Mouse (Mus musculus) heart, adult 2 months (tissue): ENCODE results near the gene Tcl1b1. TPM values are rescaled to one million over a fixed set of nuclear protein-coding genes. Genes with fewer than 3 reads are reported as not detected.
A peak's percentile ranks its signal among the peaks of the same experiment; 100 is the strongest.
"Not testable (repeated sequence)": the region's sequence is repeated elsewhere in the genome, so short reads cannot be mapped to it uniquely, and the experiment has no call there.

Experiments
- DNase-seq, 2 experiments: peaks; one replicate each; pipeline ENCODE4 v3.0.0; 2021
- H3K27ac ChIP-seq: fragments of 200-600 bp; 2 replicates; pipeline ENCODE4 v1.8.1; 2022
- H3K27me3 ChIP-seq: fragments of 200-500 bp; 2 replicates; pipeline ENCODE4 v1.6.1; 2012; ENCODE audit warnings: mild to moderate bottlenecking, low read length, inconsistent platforms, mixed read lengths; ENCODE audit not compliant: control insufficient read depth, insufficient read depth
- H3K36me3 ChIP-seq: fragments of 200-500 bp; 2 replicates; pipeline ENCODE4 v1.6.1; 2012; ENCODE audit warnings: low read length, inconsistent platforms; ENCODE audit not compliant: control insufficient read depth, insufficient read depth
- H3K4me1 ChIP-seq: fragments of 200-500 bp; 2 replicates; pipeline ENCODE4 v1.6.1; 2011; ENCODE audit warnings: low read length; ENCODE audit not compliant: control insufficient read depth, insufficient read depth
- H3K4me3 ChIP-seq: fragments of 200-600 bp; 2 replicates; pipeline ENCODE4 v1.8.1; 2022
- H3K79me2 ChIP-seq: fragments of 200-500 bp; replicated peaks from 2 replicates; pipeline ENCODE4 v1.6.1; 2012; ENCODE audit warnings: mild to moderate bottlenecking, inconsistent platforms, low read length, moderate library complexity, mixed read lengths; ENCODE audit not compliant: control insufficient read depth, insufficient read depth
- H3K9ac ChIP-seq: fragments of 200-500 bp; 2 replicates; pipeline ENCODE4 v1.6.1; 2012; ENCODE audit warnings: low read depth, mild to moderate bottlenecking, control low read depth, inconsistent platforms, low read length, mixed read lengths
- CTCF ChIP-seq: fragments of 200-600 bp; IDR thresholded peaks from 2 replicates; pipeline ENCODE4 v1.8.1; 2022; ENCODE audit warnings: antibody characterized with exemption, mild to moderate bottlenecking, moderate library complexity
- EP300 ChIP-seq: fragments of 200-500 bp; IDR thresholded peaks from 2 replicates; pipeline ENCODE4 v1.6.1; 2011; ENCODE audit warnings: low read depth, low read length, control low read depth; ENCODE audit not compliant: insufficient read depth
- POLR2A ChIP-seq: fragments of 200-500 bp; IDR thresholded peaks from 2 replicates; pipeline ENCODE4 v1.6.1; 2011; ENCODE audit warnings: mild to moderate bottlenecking, low read depth, low read length, control low read depth; ENCODE audit not compliant: insufficient read depth
- WGBS: fragments of 180-500 bp; shearing (Covaris S2); methylation state at CpG from one replicate; pipeline ENCODE4 v1.1.7; 2018; 5-methylcytosine and 5-hydroxymethylcytosine counted together
- intact Hi-C: fragments of 180-260 bp; cut with DNase I; formaldehyde crosslinking; loops from one replicate; pipeline ENCODE4 v1.15.1; 2025
- polyA plus RNA-seq: library from polyadenylated mRNA; depleted of rRNA; stranded (reverse); fragments of >200 nt; gene quantifications from 2 replicates; pipeline ENCODE4 v1.2.3, GENCODE M21; 2012
- total RNA-seq, 2 experiments: library from RNA; stranded (reverse); gene quantifications; 2 replicates each; pipeline ENCODE4 v1.2.3; 2021

Gene Tcl1b1
- total and polyA plus RNA-seq, 3 experiments = not detected

GRCm38 (mm10) chr12:105127607-105128006, 31.9 kb upstream of the Tcl1b1 start:
- H3K36me3 ChIP-seq = no peaks in the 10 kb centered on the region
- H3K79me2 ChIP-seq = no peaks in the 10 kb centered on the region
- no peak for DNase-seq
- no peak overlapping the region for H3K27ac ChIP-seq
- H3K4me1 ChIP-seq = no peaks in the 10 kb centered on the region
- TF ChIP-seq POLR2A (no peak), EP300 (no peak), CTCF (no peak)
- intact Hi-C loops = no loop called here
- WGBS = 78% methylated on average over 2 of the region's 2 CpGs
- H3K27me3 ChIP-seq = no peaks in the 10 kb centered on the region
- no peak overlapping the region for H3K9ac ChIP-seq
- H3K4me3 ChIP-seq = no peak overlapping the region

GRCm38 (mm10) chr12:105129494-105130205, 29.8 kb upstream of the Tcl1b1 start:
- H3K36me3 ChIP-seq, H3K27ac ChIP-seq, H3K27me3 ChIP-seq, H3K79me2 ChIP-seq, H3K9ac ChIP-seq, H3K4me3 ChIP-seq, DNase-seq, H3K4me1 ChIP-seq, intact Hi-C loops: not testable (repeated sequence)
- 53% methylated on average over 3 of the region's 3 CpGs for WGBS
- peak; percentile 20 for TF ChIP-seq CTCF

GRCm38 (mm10) chr12:105134167-105134566, 25.3 kb upstream of the Tcl1b1 start:
- H3K27ac ChIP-seq, H3K9ac ChIP-seq, H3K79me2 ChIP-seq, H3K4me3 ChIP-seq, intact Hi-C loops, H3K36me3 ChIP-seq, DNase-seq, H3K27me3 ChIP-seq, H3K4me1 ChIP-seq: not testable (repeated sequence)
- WGBS = 44% methylated on average over 2 of the region's 2 CpGs

GRCm38 (mm10) chr12:105134826-105135225, 24.7 kb upstream of the Tcl1b1 start:
- H3K9ac ChIP-seq, H3K36me3 ChIP-seq, H3K27ac ChIP-seq, H3K79me2 ChIP-seq, H3K27me3 ChIP-seq, DNase-seq, H3K4me1 ChIP-seq, H3K4me3 ChIP-seq, intact Hi-C loops: not testable (repeated sequence)
- WGBS = 75% methylated on average over 4 of the region's 4 CpGs

DNA sequence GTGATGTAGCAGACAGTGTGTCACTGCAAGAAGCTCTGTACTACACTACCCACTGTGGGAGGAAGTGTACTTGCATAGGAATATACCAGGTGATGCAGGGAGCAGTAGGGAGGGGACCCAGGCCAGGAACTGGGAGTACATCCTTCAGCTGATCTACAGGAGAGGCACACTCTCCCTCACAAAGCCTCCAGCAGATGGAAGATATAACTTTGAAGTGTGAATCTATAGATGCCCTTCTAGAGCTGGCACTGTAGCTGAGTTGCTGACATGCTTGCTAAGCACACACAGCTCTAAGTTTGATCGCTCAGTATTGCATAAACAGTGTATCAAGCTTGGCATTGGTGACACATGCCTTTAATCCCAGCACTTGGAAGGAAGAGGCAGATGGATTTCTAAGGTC, 21.8 kb upstream of the Tcl1b1 start:
- H3K4me1 ChIP-seq, H3K27me3 ChIP-seq, H3K4me3 ChIP-seq, H3K27ac ChIP-seq, H3K36me3 ChIP-seq, H3K9ac ChIP-seq, intact Hi-C loops, DNase-seq, H3K79me2 ChIP-seq: not testable (repeated sequence)
- WGBS = 68% methylated on average over 1 of the region's 1 CpGs

DNA sequence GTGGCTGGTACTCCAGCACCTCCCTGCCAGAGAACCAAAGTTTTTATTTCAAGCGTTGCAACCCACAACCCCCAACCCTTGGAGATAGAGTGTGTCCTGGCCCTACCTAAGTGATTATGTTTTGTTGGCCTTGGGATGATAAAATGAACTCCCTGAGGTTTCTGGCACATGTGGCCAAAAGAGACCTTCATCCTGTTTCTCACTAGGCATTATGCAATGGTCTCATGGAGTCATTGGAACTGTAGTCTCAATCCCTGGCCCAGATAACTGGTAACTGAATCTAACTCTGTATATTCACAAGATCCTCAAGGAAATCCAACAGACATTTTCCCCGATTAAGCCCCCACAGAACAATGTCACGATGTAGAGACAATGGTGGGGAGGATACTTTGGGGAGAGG, 16.4 kb upstream of the Tcl1b1 start:
- TF ChIP-seq CTCF (no peak), POLR2A (no peak), EP300 (no peak)
- H3K27me3 ChIP-seq = no peaks in the 10 kb centered on the region
- 87% methylated on average over 3 of the region's 3 CpGs for WGBS
- no peaks in the 10 kb centered on the region for H3K79me2 ChIP-seq
- no peak for DNase-seq
- no peaks in the 10 kb centered on the region for H3K36me3 ChIP-seq
- intact Hi-C loops = no loop called here
- H3K4me1 ChIP-seq = no peaks in the 10 kb centered on the region
- H3K9ac ChIP-seq = no peak overlapping the region
- H3K27ac ChIP-seq = no peak overlapping the region
- H3K4me3 ChIP-seq = no peak overlapping the region

GRCm38 (mm10) chr12:105144928-105145327, 14.6 kb upstream of the Tcl1b1 start:
- WGBS = 36% methylated on average over 1 of the region's 1 CpGs
- DNase-seq, H3K27me3 ChIP-seq, H3K9ac ChIP-seq, H3K27ac ChIP-seq, H3K79me2 ChIP-seq, H3K36me3 ChIP-seq, H3K4me1 ChIP-seq, H3K4me3 ChIP-seq, intact Hi-C loops: not testable (repeated sequence)
